Mouse (Mus musculus) T-helper 1 cell (primary cell): ENCODE data around the gene Irf2bpl.

ENCODE experiments used
- in situ Hi-C: fragments of 300-600 bp; cut with MboI, MseI; formaldehyde crosslinking; loops from one replicate; pipeline ENCODE4 v1.15.1; 2025; ENCODE audit warnings: high pct_unique_total_duplicates

Irf2bpl gene

DNA sequence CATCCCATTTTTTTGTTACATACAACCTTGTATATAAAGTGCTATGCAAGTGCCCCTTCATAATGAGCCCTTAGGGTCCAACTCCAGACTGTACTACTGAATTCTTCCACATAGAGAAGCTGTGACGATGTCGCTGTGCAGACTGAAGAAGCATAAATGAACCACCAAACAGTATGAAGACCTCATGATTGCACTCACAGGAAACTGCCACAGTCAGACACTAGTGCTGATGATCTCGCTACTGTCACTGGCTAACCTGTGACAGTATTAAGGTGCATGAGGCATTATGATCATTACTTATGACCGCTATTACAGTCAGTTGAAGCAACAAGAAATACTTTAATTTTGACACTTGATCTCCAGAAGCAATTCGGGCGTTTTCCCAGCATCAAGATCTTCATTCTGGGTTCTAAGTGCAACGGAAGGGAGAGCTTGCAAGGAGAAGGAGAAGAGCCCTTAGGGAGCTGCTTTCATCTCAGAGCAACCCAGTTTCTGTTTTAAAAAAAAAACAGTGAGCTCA lies 1.9 kb upstream of the Irf2bpl start:
- in situ Hi-C loops: no loop called here

DNA sequence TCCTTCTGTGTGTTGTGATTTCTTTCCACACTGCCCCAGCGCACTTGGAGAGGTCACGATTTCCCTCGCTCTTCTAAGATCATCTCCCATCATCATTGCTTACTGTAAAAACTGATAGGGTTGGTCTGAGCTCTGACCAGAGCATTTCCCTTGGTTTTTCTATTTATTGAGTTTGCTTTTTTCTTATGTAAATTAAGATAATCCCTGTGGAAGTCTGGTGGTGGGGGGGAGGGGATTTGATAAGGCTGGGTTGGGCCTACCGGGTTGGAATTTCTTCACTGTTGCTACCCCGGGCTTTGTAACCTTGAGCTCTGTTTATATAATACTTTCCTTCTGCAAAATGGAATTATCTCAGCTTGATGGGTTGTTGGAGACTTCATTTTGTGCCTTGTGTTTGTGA lies 1.1 kb upstream of the Irf2bpl start:
- in situ Hi-C loops: no loop called here

- in situ Hi-C loops: no loop called here
Measured at GRCm38 (mm10) chr12:86885336-86885735, 738 bp upstream of the Irf2bpl start.

DNA sequence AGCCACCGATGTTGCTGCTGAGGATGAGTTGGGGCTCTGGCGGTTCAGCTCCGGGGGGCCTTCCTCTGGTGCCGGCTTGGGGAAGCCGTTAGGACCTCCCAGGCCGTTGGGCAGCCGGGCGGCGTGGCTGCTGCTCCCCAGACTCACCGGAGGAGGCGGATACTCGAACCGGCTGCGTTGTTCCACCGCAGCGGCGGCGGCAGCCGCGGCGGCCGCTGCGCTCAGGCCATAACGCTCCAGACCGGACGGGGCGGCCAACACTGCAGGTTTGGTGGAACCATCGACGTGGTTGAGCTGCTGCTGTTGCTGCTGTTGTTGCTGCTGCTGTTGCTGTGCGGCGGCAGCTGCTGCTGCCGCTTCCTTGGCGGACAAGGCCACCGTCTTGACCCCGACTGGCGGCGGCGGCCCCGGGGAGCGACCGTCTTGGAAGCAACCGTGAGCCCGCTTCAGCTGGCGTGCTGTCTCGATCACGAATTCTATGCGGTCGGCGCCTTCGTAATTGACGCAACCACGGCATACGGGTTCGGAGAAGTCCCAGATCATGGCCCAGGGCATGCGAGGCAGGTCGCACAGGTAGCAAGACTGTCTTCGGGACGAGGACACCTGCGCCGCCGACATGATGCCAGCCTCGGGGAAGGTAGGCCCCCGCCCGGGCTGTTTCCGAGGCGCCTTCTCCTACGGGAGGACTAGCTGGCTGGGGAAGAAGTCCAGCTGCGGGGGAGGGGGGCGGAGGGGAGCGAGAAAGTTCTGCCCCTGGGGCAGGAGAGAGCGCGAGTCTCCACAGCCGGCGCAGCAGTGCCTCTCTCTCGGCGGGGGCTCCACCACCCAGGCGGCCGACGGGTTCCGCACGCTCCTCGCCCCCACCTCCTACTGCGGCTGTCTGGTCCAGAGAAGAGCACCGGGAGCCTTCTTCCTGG lies 1.1 kb downstream of the Irf2bpl start:
- in situ Hi-C loops: no loop called here

DNA sequence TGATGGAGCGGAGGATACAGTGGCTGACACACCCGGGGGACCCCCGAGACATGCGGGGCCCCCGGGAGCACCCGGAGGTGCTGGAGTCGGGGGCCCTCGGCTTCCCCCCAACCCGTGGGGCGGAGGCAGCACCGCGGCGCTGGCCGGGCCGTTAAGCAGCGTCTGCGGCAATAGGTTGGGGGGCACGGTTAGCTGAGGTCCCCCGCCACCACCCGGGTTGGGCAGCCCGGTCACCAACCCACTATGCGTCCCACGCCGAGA lies 1.6 kb downstream of the Irf2bpl start:
- in situ Hi-C loops: no loop called here

DNA sequence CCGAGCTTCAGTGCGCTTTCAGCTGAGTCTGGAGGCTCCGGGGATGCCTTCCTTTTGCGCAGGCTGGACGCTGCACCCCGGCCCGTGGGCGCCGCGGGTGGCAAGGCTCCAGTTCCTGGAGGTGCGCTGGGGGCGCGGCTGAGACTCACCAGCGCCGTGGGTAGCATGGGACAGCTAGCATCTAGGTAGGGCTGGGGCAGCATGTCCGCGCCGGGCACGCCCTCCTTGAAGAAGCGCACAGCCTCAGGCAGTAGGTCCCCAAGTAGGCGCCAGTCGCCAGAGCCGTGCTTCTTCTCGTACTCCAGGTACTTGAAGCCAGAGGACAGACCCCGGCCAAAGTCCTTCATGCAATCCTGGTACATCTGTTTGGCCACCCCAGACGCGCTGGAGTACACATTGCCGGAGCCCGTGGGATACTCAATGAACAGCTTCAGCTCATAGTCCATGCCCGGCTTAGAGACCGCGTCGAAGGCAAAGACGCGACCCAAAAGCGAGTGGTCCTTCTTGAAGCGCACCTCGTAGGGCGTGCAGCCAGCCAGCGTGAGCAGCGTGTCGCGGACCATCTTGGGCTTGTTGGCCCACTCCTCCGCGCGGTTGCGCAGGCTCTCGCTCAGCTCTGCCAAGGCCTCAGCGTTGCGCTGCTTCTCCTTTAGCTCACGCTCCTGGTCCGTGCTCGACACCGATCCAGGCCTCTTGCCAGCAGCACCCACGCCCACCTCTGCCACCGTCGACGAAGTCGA lies 2.1 kb downstream of the Irf2bpl start:
- in situ Hi-C loops: no loop called here

- in situ Hi-C loops: no loop called here
Measured at GRCm38 (mm10) chr12:86881809-86882278, 2.8 kb downstream of the Irf2bpl start.

GRCm38 (mm10) chr12:86880090-86880723 lies 4.4 kb downstream of the Irf2bpl start:
- in situ Hi-C loops: no loop called here

DNA sequence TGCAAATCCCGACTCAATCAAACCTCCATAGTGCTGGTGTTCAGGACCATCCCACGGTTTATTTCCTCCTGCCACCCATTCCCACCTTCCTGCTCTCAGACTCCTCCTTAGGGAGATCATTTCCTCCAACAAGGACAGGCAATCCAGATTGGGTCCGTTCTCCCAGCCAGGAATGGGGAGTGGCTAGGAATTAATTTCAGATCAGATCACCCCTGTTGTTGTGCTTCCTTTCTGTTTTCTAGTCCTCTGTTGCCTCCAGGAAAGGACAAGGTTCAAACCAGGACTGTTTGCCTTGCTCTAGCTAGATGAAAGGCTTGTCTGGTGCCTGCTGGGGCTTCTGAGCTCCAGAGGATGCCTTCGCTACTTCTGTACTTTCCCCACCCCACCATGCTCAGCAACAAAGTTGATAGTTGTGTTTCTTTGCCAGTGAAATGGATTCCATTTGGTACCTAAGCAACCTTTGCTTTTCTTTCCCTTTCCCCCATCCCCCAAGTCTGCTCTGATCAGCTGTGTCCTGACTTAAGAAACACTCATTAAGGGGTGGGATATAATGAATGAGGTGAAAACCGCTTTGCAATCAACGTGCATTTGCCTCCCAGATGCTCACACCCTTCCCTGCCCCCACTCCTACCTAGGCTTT lies 5.0 kb downstream of the Irf2bpl start:
- in situ Hi-C loops: no loop called here

GRCm38 (mm10) chr12:86878426-86879353 lies 5.9 kb downstream of the Irf2bpl start:
- in situ Hi-C loops: no loop called here

DNA sequence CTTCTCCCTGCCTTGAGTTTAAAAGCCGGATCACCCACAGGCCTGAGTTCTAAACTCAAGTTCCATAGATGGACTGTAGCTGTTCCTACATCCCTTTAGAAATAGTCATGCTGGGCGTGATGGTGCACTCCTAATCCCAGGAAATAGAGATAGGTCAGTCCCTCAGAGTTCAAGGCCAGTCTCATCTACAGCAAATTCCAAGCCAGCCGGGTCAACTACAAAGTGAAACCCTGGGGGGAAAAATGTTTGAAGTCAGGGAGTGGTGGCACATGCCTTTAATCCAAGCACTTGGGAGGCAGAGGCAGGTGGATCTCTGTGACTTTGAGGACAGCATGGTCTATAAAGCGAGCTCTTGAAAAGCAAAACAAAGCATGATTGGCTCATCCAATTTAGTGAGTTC lies 7.6 kb downstream of the Irf2bpl start:
- in situ Hi-C loops: no loop called here

DNA sequence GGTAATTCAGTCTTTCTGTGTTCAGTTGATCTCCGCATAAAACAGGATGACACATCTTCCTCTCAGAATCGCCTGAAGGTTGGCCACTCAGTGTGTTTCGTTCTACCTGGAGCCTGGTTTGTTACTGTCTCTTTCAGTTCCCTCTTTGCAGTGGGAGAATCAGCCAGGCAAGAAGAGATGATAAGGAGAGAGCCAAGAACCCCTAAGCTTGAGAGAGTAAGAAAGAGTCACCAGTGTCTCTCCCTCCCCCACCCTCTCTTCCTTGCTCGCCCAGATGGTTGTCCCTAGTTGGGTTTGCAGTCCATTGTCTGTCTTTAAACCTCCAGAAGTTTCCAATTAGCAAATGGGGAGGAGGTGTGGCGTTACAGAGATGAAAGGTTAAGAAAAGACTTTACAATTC lies 8.5 kb downstream of the Irf2bpl start:
- in situ Hi-C loops: no loop called here

DNA sequence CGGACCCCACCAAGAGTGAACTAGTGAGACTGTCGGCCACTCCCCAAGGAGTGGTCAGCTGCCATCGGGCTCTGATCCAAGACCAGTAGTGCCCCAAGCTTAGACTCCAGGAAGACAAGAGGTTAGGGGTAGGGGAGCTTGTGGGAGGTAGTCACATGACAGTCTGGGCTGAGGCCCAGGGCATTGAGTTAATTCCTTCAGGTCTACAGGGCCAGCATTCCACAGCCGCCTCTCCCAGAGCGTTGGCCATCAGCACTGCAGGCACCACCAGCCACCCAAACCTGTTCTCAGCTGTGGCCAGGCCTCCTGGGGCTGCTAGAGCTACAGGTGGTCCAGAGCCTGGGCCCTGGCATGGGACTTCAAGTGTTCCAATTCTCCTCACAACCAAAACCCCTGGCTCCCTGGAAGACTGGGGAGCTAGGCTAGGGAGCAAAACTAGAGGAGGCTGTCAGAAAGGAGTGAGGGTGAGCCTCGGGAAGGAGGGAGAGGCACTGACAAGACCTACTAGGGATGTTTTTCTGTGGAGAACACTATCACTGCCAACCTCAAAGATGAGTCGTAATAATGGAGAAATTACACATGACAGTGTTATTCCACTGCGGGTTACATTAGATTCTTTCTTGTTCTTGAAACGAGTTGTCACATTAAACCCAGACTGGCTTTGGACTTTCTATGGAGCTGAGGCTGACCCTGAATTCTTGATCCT lies 12.1 kb downstream of the Irf2bpl start:
- in situ Hi-C loops: loop anchor here (25.0 kb wide), 1 partner anchor 1410 kb away; the partner anchor contains the start of gene Fos

GRCm38 (mm10) chr12:86871666-86872334 lies 12.8 kb downstream of the Irf2bpl start:
- in situ Hi-C loops: loop anchor here (25.0 kb wide), 1 partner anchor 1409 kb away; the partner anchor contains the start of gene Fos

DNA sequence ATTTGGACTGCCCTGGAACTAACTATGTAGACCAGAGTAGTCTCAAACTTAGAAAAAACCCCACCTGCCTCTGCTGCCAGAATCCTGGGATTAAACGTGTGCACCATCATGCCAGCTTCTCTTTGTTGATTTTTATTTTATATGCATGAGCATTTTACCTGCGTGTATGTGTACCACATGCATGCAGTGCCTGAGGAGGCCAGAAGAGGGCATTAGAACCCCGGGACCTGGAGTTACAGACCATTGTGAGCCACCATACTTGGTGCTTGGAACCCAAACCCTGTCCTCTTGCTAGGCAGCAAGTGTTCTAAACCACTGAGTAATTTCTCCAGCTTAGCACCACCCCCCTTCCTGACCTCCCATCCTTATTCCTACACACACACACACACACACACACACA lies 13.6 kb downstream of the Irf2bpl start:
- in situ Hi-C loops: loop anchor here (25.0 kb wide), 1 partner anchor 1409 kb away; the partner anchor contains the start of gene Fos

- in situ Hi-C loops: loop anchor here (25.0 kb wide), 1 partner anchor 1407 kb away; the partner anchor contains the start of gene Fos
Measured at GRCm38 (mm10) chr12:86869761-86870160, 14.8 kb downstream of the Irf2bpl start.

DNA sequence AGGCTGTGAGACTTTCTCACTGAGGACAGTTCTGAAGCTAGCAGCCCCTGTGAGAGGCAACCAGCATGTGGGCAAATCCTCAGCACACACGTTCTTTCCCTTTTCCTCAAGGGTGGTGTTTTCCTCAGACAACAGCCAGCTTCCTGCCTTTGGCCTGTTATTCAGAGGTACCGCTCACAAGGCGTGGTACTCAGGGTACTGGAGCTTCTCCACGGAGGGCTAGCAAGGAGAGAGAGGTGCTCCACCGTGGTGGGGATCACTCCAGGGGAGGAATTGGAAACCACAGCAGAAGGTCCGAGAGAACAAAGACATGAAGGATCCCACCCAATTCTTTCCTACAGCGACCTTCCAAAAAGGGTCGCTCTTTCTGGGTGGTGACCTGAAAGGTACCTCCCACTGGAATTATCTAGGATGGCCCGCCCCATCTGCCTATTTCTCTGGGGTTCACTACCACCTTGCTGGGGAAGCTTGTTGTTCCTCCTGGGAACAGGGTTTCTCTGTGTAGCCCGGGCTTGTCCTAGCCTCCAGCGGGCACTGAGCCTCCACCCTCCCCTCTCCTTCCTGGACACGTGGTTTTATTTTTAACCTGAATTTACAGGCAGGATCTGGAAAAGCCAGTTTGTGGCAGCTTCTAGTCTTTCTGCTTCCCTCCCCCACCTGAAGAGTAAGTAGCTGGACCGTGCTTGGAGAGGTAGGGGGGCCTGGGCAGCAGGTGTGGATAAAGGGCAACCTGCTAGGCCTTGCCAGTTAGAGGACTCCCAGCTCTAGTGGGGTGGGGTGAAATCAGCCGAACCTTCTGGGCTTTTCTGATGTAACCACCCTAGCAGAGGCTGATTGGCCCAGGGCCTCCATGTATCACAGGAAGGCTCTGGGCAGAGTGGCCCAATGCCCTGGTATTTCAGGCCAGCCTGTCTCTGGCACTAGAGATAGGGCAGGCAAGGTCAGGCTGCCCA lies 17.1 kb downstream of the Irf2bpl start:
- in situ Hi-C loops: loop anchor here (25.0 kb wide), 1 partner anchor 1405 kb away; the partner anchor contains the start of gene Fos
